Mouse (Mus musculus) CH12.LX (cell line): ENCODE data around the gene Dlg1. TPM values are rescaled to one million over a fixed set of nuclear protein-coding genes. Genes with fewer than 3 reads are reported as not detected.

ENCODE experiments used
- DNase-seq: peaks from one replicate; pipeline ENCODE4 v3.0.0-alpha.2; 2013; ENCODE audit errors: extremely low read depth
- H3K27ac ChIP-seq: 2 replicates; pipeline ENCODE4 v1.5.1; 2012; ENCODE audit warnings: low read depth, mild to moderate bottlenecking, control low read depth, moderate library complexity; ENCODE audit not compliant: insufficient read depth
- H3K27me3 ChIP-seq: replicated peaks from 2 replicates; pipeline ENCODE3; 2012; ENCODE audit warnings: inconsistent platforms
- H3K36me3 ChIP-seq, 2 experiments: replicated peaks in 1 of 2; 2 replicates each; pipeline versions ENCODE3 to v1.6.1; 2012; ENCODE audit warnings: inconsistent platforms in 1 of 2, low read length in 1 of 2, mild to moderate bottlenecking in 1 of 2, mixed read lengths in 1 of 2, moderate library complexity in 1 of 2; ENCODE audit not compliant: control insufficient read depth in 1 of 2, insufficient read depth in 1 of 2
- H3K4me1 ChIP-seq, 2 experiments: 2 replicates each; pipeline ENCODE4 v1.6.1; 2012; ENCODE audit warnings: inconsistent platforms in 1 of 2, moderate library complexity in 1 of 2; ENCODE audit not compliant: insufficient read depth in 2 of 2, control insufficient read depth in 1 of 2
- H3K4me2 ChIP-seq: 2 replicates; pipeline ENCODE4 v1.6.1; 2012; ENCODE audit warnings: low read depth, mild to moderate bottlenecking, control low read depth; ENCODE audit not compliant: poor library complexity, insufficient read depth, severe bottlenecking
- H3K4me3 ChIP-seq, 3 experiments: fragments of 150-350 bp in 1 of 3; sonication (generic) in 1 of 3; replicated peaks in 1 of 3; 2 replicates each; pipeline versions ENCODE3 to v1.5.1; 2011 to 2012; ENCODE audit warnings: low read depth in 2 of 3, low read length in 2 of 3, mild to moderate bottlenecking in 2 of 3, moderate library complexity in 2 of 3, control low read depth in 1 of 3, improper control_type of control experiment in 1 of 3, inconsistent platforms in 1 of 3, mixed read lengths in 1 of 3; ENCODE audit not compliant: poor library complexity in 1 of 3
- H3K79me2 ChIP-seq: replicated peaks from 2 replicates; pipeline ENCODE4 v1.6.1; 2012; ENCODE audit warnings: mild to moderate bottlenecking, moderate library complexity; ENCODE audit not compliant: control insufficient read depth, poor library complexity, insufficient read depth, severe bottlenecking; ENCODE audit errors: extremely low read depth
- H3K9ac ChIP-seq: 2 replicates; pipeline ENCODE4 v1.6.1; 2012; ENCODE audit warnings: low read depth, mild to moderate bottlenecking, control low read depth, moderate library complexity; ENCODE audit not compliant: insufficient read depth
- H3K9me3 ChIP-seq: replicated peaks from 2 replicates; pipeline ENCODE3; 2012; ENCODE audit warnings: low read length, inconsistent platforms, mixed read lengths
- BHLHE40 ChIP-seq: IDR thresholded peaks from 2 replicates; pipeline ENCODE4 v1.6.1; 2011; ENCODE audit warnings: mild to moderate bottlenecking, low read depth, low read length, improper control_type of control experiment
- E2F4 ChIP-seq: IDR thresholded peaks from 2 replicates; pipeline ENCODE4 v1.6.1; 2011; ENCODE audit warnings: low read depth, low read length, improper control_type of control experiment; ENCODE audit not compliant: insufficient replicate concordance
- ELF1 ChIP-seq: IDR thresholded peaks from 2 replicates; pipeline ENCODE4 v1.6.1; 2014; ENCODE audit warnings: low read depth, mild to moderate bottlenecking, inconsistent platforms, low read length, improper control_type of control experiment
- EP300 ChIP-seq: IDR thresholded peaks from 2 replicates; pipeline ENCODE4 v1.6.1; 2011; ENCODE audit warnings: low read length, improper control_type of control experiment
- ETS1 ChIP-seq: conservative IDR thresholded peaks from 2 replicates; pipeline ENCODE4 v1.6.1; 2012; ENCODE audit warnings: low read depth, mild to moderate bottlenecking, inconsistent platforms, low read length, improper control_type of control experiment, moderate library complexity
- JUN ChIP-seq: IDR thresholded peaks from 2 replicates; pipeline ENCODE4 v1.6.1; 2011; ENCODE audit warnings: low read depth, mild to moderate bottlenecking, low read length, improper control_type of control experiment, moderate library complexity; ENCODE audit not compliant: insufficient read depth
- JUND ChIP-seq: conservative IDR thresholded peaks from 2 replicates; pipeline ENCODE4 v1.6.1; 2011; ENCODE audit warnings: low read depth, low read length, improper control_type of control experiment
- MAFK ChIP-seq: IDR thresholded peaks from 2 replicates; pipeline ENCODE4 v1.6.1; 2011; ENCODE audit warnings: low read length, improper control_type of control experiment; ENCODE audit not compliant: insufficient replicate concordance
- MAX ChIP-seq: IDR thresholded peaks from 2 replicates; pipeline ENCODE4 v1.6.1; 2011; ENCODE audit warnings: low read length, improper control_type of control experiment
- MAZ ChIP-seq: IDR thresholded peaks from 2 replicates; pipeline ENCODE4 v1.6.1; 2012; ENCODE audit warnings: low read depth, mild to moderate bottlenecking, inconsistent platforms, low read length, improper control_type of control experiment, moderate library complexity
- MEF2A ChIP-seq: IDR thresholded peaks from 2 replicates; pipeline ENCODE4 v1.6.1; 2014; ENCODE audit warnings: low read depth, mild to moderate bottlenecking, inconsistent platforms, low read length, improper control_type of control experiment, borderline replicate concordance
- MYC ChIP-seq: IDR thresholded peaks from 2 replicates; pipeline ENCODE4 v1.6.1; 2011; ENCODE audit warnings: low read depth, mild to moderate bottlenecking, improper control_type of control experiment, low read length
- POLR2AphosphoS2 ChIP-seq: IDR thresholded peaks from 2 replicates; pipeline ENCODE4 v1.6.1; 2011; ENCODE audit warnings: low read depth, low read length, improper control_type of control experiment
- SIN3A ChIP-seq: IDR thresholded peaks from 2 replicates; pipeline ENCODE4 v1.6.1; 2012; ENCODE audit warnings: low read length, improper control_type of control experiment, inconsistent platforms
- TBP ChIP-seq: conservative IDR thresholded peaks from 2 replicates; pipeline ENCODE4 v1.6.1; 2011; ENCODE audit warnings: low read depth, low read length, improper control_type of control experiment
- TCF12 ChIP-seq: IDR thresholded peaks from 2 replicates; pipeline ENCODE4 v1.6.1; 2014; ENCODE audit warnings: low read depth, mild to moderate bottlenecking, inconsistent platforms, low read length, improper control_type of control experiment
- USF1 ChIP-seq: IDR thresholded peaks from 2 replicates; pipeline ENCODE4 v1.6.1; 2014; ENCODE audit warnings: low read depth, mild to moderate bottlenecking, inconsistent platforms, low read length, improper control_type of control experiment
- USF2 ChIP-seq: conservative IDR thresholded peaks from 2 replicates; pipeline ENCODE4 v1.6.1; 2011; ENCODE audit warnings: low read depth, low read length, improper control_type of control experiment
- ZC3H11A ChIP-seq: IDR thresholded peaks from 2 replicates; pipeline ENCODE4 v1.6.1; 2012; ENCODE audit warnings: low read depth, mild to moderate bottlenecking, inconsistent platforms, low read length, improper control_type of control experiment
- ZMIZ1 ChIP-seq: IDR thresholded peaks from 2 replicates; pipeline ENCODE4 v1.6.1; 2012; ENCODE audit warnings: low read depth, mild to moderate bottlenecking, inconsistent platforms, low read length, improper control_type of control experiment
- ZNF384 ChIP-seq: IDR thresholded peaks from 2 replicates; pipeline ENCODE4 v1.6.1; 2012; ENCODE audit warnings: low read depth, low read length, improper control_type of control experiment, inconsistent platforms
- dilution Hi-C: fragments of 300-500 bp; cut with MboI; formaldehyde crosslinking; loops from 2 replicates; pipeline ENCODE4 v1.14.3; 2020; ENCODE audit warnings: low sequenced_read_pairs; ENCODE audit not compliant: extremely low pct_unique_long_range_greater_than_20kb, extremely low pct_ligation_motif_present
- in situ Hi-C: fragments of 300-500 bp; cut with MboI; formaldehyde crosslinking; loops from 3 replicates; pipeline ENCODE4 v1.14.3; 2019; ENCODE audit warnings: low sequenced_read_pairs, low pct_ligation_motif_present, low pct_unique_long_range_greater_than_20kb, mixed read lengths
- polyA plus RNA-seq: library from polyadenylated mRNA; unstranded; fragments of >175 nt; gene quantifications from 2 replicates; pipeline ENCODE4 v1.2.1, GENCODE M21; 2012; ENCODE audit warnings: low read depth; ENCODE audit not compliant: insufficient read length
- total RNA-seq, 2 experiments: library from RNA; depleted of rRNA; stranded (reverse); fragments of 300-350 nt in 1 of 2; fragments of >200 nt in 1 of 2; gene quantifications; 2 replicates each; pipeline ENCODE4 v1.2.3; 2012 to 2014

Gene Dlg1
- total and polyA plus RNA-seq, 3 experiments: 29.0 to 47.9 (median 37.4) TPM

DNA sequence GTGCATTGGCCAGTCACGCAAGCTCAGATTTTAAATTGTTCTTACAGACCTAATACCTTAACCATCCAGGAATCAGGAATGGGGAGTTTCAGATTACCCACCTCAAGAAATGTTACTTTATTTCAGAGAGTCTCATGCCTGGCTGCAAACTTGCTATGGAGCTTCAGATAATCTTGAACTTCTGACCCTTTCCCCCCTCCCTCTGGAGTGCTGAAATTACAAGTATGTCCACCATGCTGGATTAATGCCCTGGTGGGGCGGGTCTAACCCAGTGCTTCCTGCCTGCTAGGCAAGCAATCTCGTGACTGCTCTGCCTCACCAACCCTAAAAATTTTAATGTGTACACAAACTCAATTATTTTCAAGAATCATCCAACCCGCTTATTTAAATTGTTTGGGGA lies 23.3 kb upstream of the Dlg1 start:
- Histone ChIP-seq H3K27me3 (no peaks in the 10 kb centered on the region), H3K9ac (no peak overlapping the region), H3K4me3 (no peak overlapping the region), H3K4me1 (peaks cover 11 to 16% of the 10 kb centered on the region in 2 experiments), H3K79me2 (no peaks in the 10 kb centered on the region), H3K36me3 (no peaks in the 10 kb centered on the region), H3K4me2 (no peak overlapping the region), H3K9me3 (no peaks in the 10 kb centered on the region), H3K27ac (no peak overlapping the region)
- in situ Hi-C loops (no loop called here), dilution Hi-C loops (no loop called here)
- TF ChIP-seq ZC3H11A: no peak
- no peak for TF ChIP-seq ETS1
- no peak for TF ChIP-seq SIN3A
- no peak for TF ChIP-seq JUND
- TF ChIP-seq MYC: no peak
- no peak for TF ChIP-seq ZMIZ1
- TF ChIP-seq USF2: no peak
- TF ChIP-seq MAX: no peak
- TF ChIP-seq USF1: no peak
- no peak for TF ChIP-seq ELF1
- TF ChIP-seq MAFK: no peak
- TF ChIP-seq TCF12: no peak
- TF ChIP-seq JUN: no peak
- DNase-seq: no peak

DNA sequence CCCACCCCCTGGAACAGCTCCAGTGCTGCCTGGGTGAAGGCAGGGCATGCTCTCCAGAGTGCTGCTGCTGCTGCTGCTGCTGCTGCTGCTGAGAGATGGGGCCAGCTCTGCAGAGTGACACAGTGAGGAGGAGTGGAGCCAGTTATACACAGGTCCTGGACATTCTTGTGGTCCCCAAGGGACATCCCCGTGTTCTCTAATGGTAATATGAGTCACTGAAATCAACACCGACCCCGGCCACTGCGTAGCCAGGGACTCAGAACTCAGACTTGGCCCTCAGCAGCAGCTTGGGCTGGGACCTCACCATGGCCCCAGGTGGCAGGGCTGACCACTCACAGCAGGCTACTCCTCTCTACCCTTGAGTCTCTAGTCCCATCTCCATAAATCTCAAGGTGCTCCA lies 21.5 kb upstream of the Dlg1 start:
- DNase-seq: peak; percentile 44
- H3K4me2 ChIP-seq: no peak overlapping the region
- H3K9me3 ChIP-seq: no peaks in the 10 kb centered on the region
- H3K4me3 ChIP-seq: no peak overlapping the region
- H3K27ac ChIP-seq: no peak overlapping the region
- no peaks in the 10 kb centered on the region for H3K27me3 ChIP-seq
- H3K79me2 ChIP-seq: no peaks in the 10 kb centered on the region
- no peaks in the 10 kb centered on the region for H3K36me3 ChIP-seq
- TF ChIP-seq BHLHE40: no peak
- TF ChIP-seq ZNF384: no peak
- no peak for TF ChIP-seq MAZ
- TF ChIP-seq EP300: no peak
- TF ChIP-seq POLR2AphosphoS2: no peak
- TF ChIP-seq E2F4: no peak
- TF ChIP-seq MEF2A: no peak
- TF ChIP-seq TBP: no peak
- H3K4me1 ChIP-seq: peaks cover 10 to 16% of the 10 kb centered on the region in 2 experiments
- dilution Hi-C loops: no loop called here
- in situ Hi-C loops: no loop called here
- H3K9ac ChIP-seq: no peak overlapping the region
